Mouse (Mus musculus): Measurements from ENCODE around the gene Plekhm3.

Gene Plekhm3

GRCm38 (mm10) chr1:64878795-64879240 is 77.8 kb downstream of the Plekhm3 start:
- in situ Hi-C loops (cut with MboI, MseI), result no loop called here

GRCm38 (mm10) chr1:64876276-64876675 is 80.3 kb downstream of the Plekhm3 start:
- in situ Hi-C loops (cut with MboI, MseI), result no loop called here

GRCm38 (mm10) chr1:64875712-64876111 is 80.9 kb downstream of the Plekhm3 start:
- in situ Hi-C loops (cut with MboI, MseI), result no loop called here

- in situ Hi-C loops (cut with MboI, MseI), result no loop called here
Observed at GRCm38 (mm10) chr1:64875156-64875555, 81.5 kb downstream of the Plekhm3 start.

GRCm38 (mm10) chr1:64871956-64872355 is 84.7 kb downstream of the Plekhm3 start:
- in situ Hi-C loops (cut with MboI, MseI), result loop anchor here (25.0 kb wide), 1 partner anchor 1040 kb away; no protein-coding TSS in a partner anchor

GRCm38 (mm10) chr1:64867684-64868083 is 88.9 kb downstream of the Plekhm3 start:
- in situ Hi-C loops (cut with MboI, MseI), result loop anchor here (25.0 kb wide), 1 partner anchor 1045 kb away; no protein-coding TSS in a partner anchor

- in situ Hi-C loops (cut with MboI, MseI), result loop anchor here (25.0 kb wide), 1 partner anchor 1046 kb away; no protein-coding TSS in a partner anchor
Observed at GRCm38 (mm10) chr1:64866140-64866539, 90.5 kb downstream of the Plekhm3 start.

- in situ Hi-C loops (cut with MboI, MseI), result loop anchor here (25.0 kb wide), 1 partner anchor 1052 kb away; no protein-coding TSS in a partner anchor
Observed at GRCm38 (mm10) chr1:64860235-64860920, 96.2 kb downstream of the Plekhm3 start.

- in situ Hi-C loops (cut with MboI, MseI), result loop anchor here (25.0 kb wide), 1 partner anchor 1052 kb away; no protein-coding TSS in a partner anchor
Observed at GRCm38 (mm10) chr1:64859826-64860225, 96.8 kb downstream of the Plekhm3 start.

- in situ Hi-C loops (cut with MboI, MseI), result loop anchor here (25.0 kb wide), 1 partner anchor 1057 kb away; no protein-coding TSS in a partner anchor
Observed at GRCm38 (mm10) chr1:64854835-64855234, 101.8 kb downstream of the Plekhm3 start.

GRCm38 (mm10) chr1:64853738-64854730 is 102.6 kb downstream of the Plekhm3 start:
- in situ Hi-C loops (cut with MboI, MseI), result loop anchor here (25.0 kb wide), 1 partner anchor 1058 kb away; no protein-coding TSS in a partner anchor

- in situ Hi-C loops (cut with MboI, MseI), result loop anchor here (25.0 kb wide), 1 partner anchor 1059 kb away; no protein-coding TSS in a partner anchor
Observed at GRCm38 (mm10) chr1:64853244-64853643, 103.4 kb downstream of the Plekhm3 start.

GRCm38 (mm10) chr1:64852272-64852671 is 104.4 kb downstream of the Plekhm3 start:
- in situ Hi-C loops (cut with MboI, MseI), result loop anchor here (25.0 kb wide), 1 partner anchor 1060 kb away; no protein-coding TSS in a partner anchor

- in situ Hi-C loops (cut with MboI, MseI), result loop anchor here (25.0 kb wide), 1 partner anchor 1062 kb away; no protein-coding TSS in a partner anchor
Observed at GRCm38 (mm10) chr1:64850345-64850744, 106.3 kb downstream of the Plekhm3 start.

GRCm38 (mm10) chr1:64848996-64849395 is 107.6 kb downstream of the Plekhm3 start:
- in situ Hi-C loops (cut with MboI, MseI), result no loop called here

- in situ Hi-C loops (cut with MboI, MseI), result no loop called here
Observed at GRCm38 (mm10) chr1:64848081-64848480, 108.5 kb downstream of the Plekhm3 start.

- in situ Hi-C loops (cut with MboI, MseI), result no loop called here
Observed at GRCm38 (mm10) chr1:64847565-64847964, 109.1 kb downstream of the Plekhm3 start.

GRCm38 (mm10) chr1:64844978-64845377 is 111.6 kb downstream of the Plekhm3 start:
- in situ Hi-C loops (cut with MboI, MseI), result no loop called here

GRCm38 (mm10) chr1:64843900-64844616 is 112.6 kb downstream of the Plekhm3 start:
- in situ Hi-C loops (cut with MboI, MseI), result no loop called here

- in situ Hi-C loops (cut with MboI, MseI), result no loop called here
Observed at GRCm38 (mm10) chr1:64840930-64841329, 115.7 kb downstream of the Plekhm3 start.

GRCm38 (mm10) chr1:64836584-64836983 is 120.0 kb downstream of the Plekhm3 start:
- in situ Hi-C loops (cut with MboI, MseI), result no loop called here

Data from T-helper 1 cell (primary cell).